Mouse (Mus musculus) heart, embryonic 11.5 days (tissue): Measurements from ENCODE around the gene Trim3. TPM values are rescaled to one million over a fixed set of nuclear protein-coding genes. Genes with fewer than 3 reads are reported as not detected.

Experiments
- ATAC-seq: fragments of 200-750 bp; cut with Nextera tagmentation; replicated peaks from 2 replicates; pipeline ENCODE4 v1.8.0; 2017; ENCODE audit warnings: moderate library complexity; ENCODE audit not compliant: insufficient number of reproducible peaks, low FRiP score, low TSS enrichment
- H3K27ac ChIP-seq: fragments of 300-500 bp; sonication (generic); 2 replicates; pipeline ENCODE4 v1.5.1; 2014; ENCODE audit warnings: mild to moderate bottlenecking, low read depth, low read length
- H3K27me3 ChIP-seq: fragments of 300-500 bp; sonication (generic); 2 replicates; pipeline ENCODE4 v1.6.1; 2014; ENCODE audit warnings: mild to moderate bottlenecking, low read length, mixed read lengths; ENCODE audit not compliant: control insufficient read depth, insufficient read depth
- H3K36me3 ChIP-seq: fragments of 300-500 bp; sonication (generic); 2 replicates; pipeline ENCODE4 v1.6.1; 2014; ENCODE audit warnings: mild to moderate bottlenecking, low read length, moderate library complexity, mixed read lengths; ENCODE audit not compliant: control insufficient read depth, insufficient read depth
- H3K4me1 ChIP-seq: fragments of 300-500 bp; sonication (generic); 2 replicates; pipeline ENCODE4 v1.6.1; 2014; ENCODE audit warnings: low read length; ENCODE audit not compliant: control insufficient read depth, insufficient read depth
- H3K4me2 ChIP-seq: fragments of 300-500 bp; sonication (generic); 2 replicates; pipeline ENCODE4 v1.6.1; 2014; ENCODE audit warnings: mild to moderate bottlenecking, moderate library complexity
- H3K4me3 ChIP-seq: fragments of 300-500 bp; sonication (generic); 2 replicates; pipeline ENCODE4 v1.5.1; 2014; ENCODE audit warnings: low read depth, low read length
- H3K9ac ChIP-seq: fragments of 300-500 bp; sonication (generic); 2 replicates; pipeline ENCODE4 v1.6.1; 2014; ENCODE audit warnings: mild to moderate bottlenecking, low read depth, low read length, moderate library complexity
- H3K9me3 ChIP-seq: fragments of 300-500 bp; sonication (generic); replicated peaks from 2 replicates; pipeline ENCODE4 v1.6.1; 2016; ENCODE audit warnings: low read length; ENCODE audit not compliant: control insufficient read depth
- WGBS: fragments of 180-500 bp; shearing (Covaris S2); extraction: QIAGEN DNeasy Blood & Tissue Kit; methylation state at CpG from one replicate; pipeline ENCODE4 v1.1.7; 2014; ENCODE audit not compliant: insufficient replicate concordance; 5-methylcytosine and 5-hydroxymethylcytosine counted together
- polyA plus RNA-seq: library from polyadenylated mRNA; unstranded; fragments of >200 nt; fragmentation: Nextera tagmentation; extraction: Ambion mirVana; gene quantifications from 2 replicates; pipeline ENCODE4 v1.2.1, GENCODE M21; 2014

The Trim3 gene
- polyA plus RNA-seq, 1 experiment from 2014 or later = 20.2 TPM

GRCm38 (mm10) chr7:105572949-105573348 is 60.4 kb downstream of the Trim3 start:
- 84% methylated on average over 8 of the region's 8 CpGs for WGBS
- no peak for ATAC-seq
- no peak overlapping the region for H3K27ac ChIP-seq

GRCm38 (mm10) chr7:105570756-105571155 is 62.6 kb downstream of the Trim3 start:
- Histone ChIP-seq H3K36me3 (peaks cover 7% of the 10 kb centered on the region), H3K9me3 (no peaks in the 10 kb centered on the region), H3K4me3 (no peak overlapping the region), H3K4me2 (no peak overlapping the region), H3K4me1 (peaks cover 23% of the 10 kb centered on the region), H3K27ac (no peak overlapping the region), H3K27me3 (no peaks in the 10 kb centered on the region), H3K9ac (no peak overlapping the region)
- ATAC-seq = no peak
- 65% methylated on average over 4 of the region's 4 CpGs for WGBS

More at GRCm38 (mm10) chr7:105572949-105573348, 60.4 kb downstream of the Trim3 start:
- Histone ChIP-seq H3K9me3 (no peaks in the 10 kb centered on the region), H3K27me3 (no peaks in the 10 kb centered on the region), H3K4me3 (no peak overlapping the region), H3K36me3 (peaks cover 7% of the 10 kb centered on the region), H3K9ac (no peak overlapping the region), H3K4me1 (peaks cover 23% of the 10 kb centered on the region), H3K4me2 (no peak overlapping the region)

- H3K9ac ChIP-seq = 0 out of 2 replicates have a peak overlapping the region, but pooled peaks have one; percentile 47
- no peak overlapping the region for H3K4me3 ChIP-seq
- no peaks in the 10 kb centered on the region for H3K27me3 ChIP-seq
- peaks cover 28% of the 10 kb centered on the region for H3K4me1 ChIP-seq
- no peak overlapping the region for H3K27ac ChIP-seq
- peaks cover 10% of the 10 kb centered on the region for H3K36me3 ChIP-seq
- H3K9me3 ChIP-seq = no peaks in the 10 kb centered on the region
- 35% methylated on average over 12 of the region's 12 CpGs for WGBS
- H3K4me2 ChIP-seq = peak overlapping the region; percentile 1; the same call in 1 of the 2 replicates
- ATAC-seq = no peak
These were observed 63.6 kb downstream of the Trim3 start for GRCm38 (mm10) chr7:105569512-105570496.

- no peak overlapping the region for H3K4me3 ChIP-seq
- ATAC-seq = 0 out of 2 replicates have a peak, but pooled peaks have one; percentile 6
- peaks cover 28% of the 10 kb centered on the region for H3K4me1 ChIP-seq
- H3K36me3 ChIP-seq = peaks cover 10% of the 10 kb centered on the region
- no peaks in the 10 kb centered on the region for H3K9me3 ChIP-seq
- 11% methylated on average over 6 of the region's 6 CpGs for WGBS
- no peak overlapping the region for H3K4me2 ChIP-seq
- no peaks in the 10 kb centered on the region for H3K27me3 ChIP-seq
- no peak overlapping the region; the same call in 1 of the 2 replicates for H3K9ac ChIP-seq
- H3K27ac ChIP-seq = no peak overlapping the region
These were observed 64.3 kb downstream of the Trim3 start for GRCm38 (mm10) chr7:105568988-105569471.

- no peak overlapping the region for H3K27ac ChIP-seq
- peaks cover 9% of the 10 kb centered on the region for H3K36me3 ChIP-seq
- ATAC-seq = 0 out of 2 replicates have a peak, but pooled peaks have one; percentile 4
- no peak overlapping the region; the same call in 1 of the 2 replicates for H3K9ac ChIP-seq
- no peaks in the 10 kb centered on the region for H3K27me3 ChIP-seq
- peaks cover 28% of the 10 kb centered on the region for H3K4me1 ChIP-seq
- H3K9me3 ChIP-seq = no peaks in the 10 kb centered on the region
- 24% methylated on average over 7 of the region's 7 CpGs for WGBS
- no peak overlapping the region for H3K4me3 ChIP-seq
- no peak overlapping the region for H3K4me2 ChIP-seq
These were observed 64.8 kb downstream of the Trim3 start for GRCm38 (mm10) chr7:105568583-105568982.

- H3K4me3 ChIP-seq = no peak overlapping the region
- H3K9ac ChIP-seq = no peak overlapping the region
- H3K9me3 ChIP-seq = no peaks in the 10 kb centered on the region
- H3K27me3 ChIP-seq = no peaks in the 10 kb centered on the region
- ATAC-seq = no peak
- no peak overlapping the region for H3K27ac ChIP-seq
- peaks cover 21% of the 10 kb centered on the region for H3K4me1 ChIP-seq
- H3K4me2 ChIP-seq = no peak overlapping the region
- WGBS = 62% methylated on average over 17 of the region's 17 CpGs
- peaks cover 3% of the 10 kb centered on the region; the same call in 1 of the 2 replicates for H3K36me3 ChIP-seq
These were observed 68.1 kb downstream of the Trim3 start for GRCm38 (mm10) chr7:105565071-105565836.

GRCm38 (mm10) chr7:105563367-105563766 is 70.0 kb downstream of the Trim3 start:
- Histone ChIP-seq H3K4me2 (no peak overlapping the region), H3K9me3 (no peaks in the 10 kb centered on the region), H3K27ac (no peak overlapping the region), H3K9ac (no peak overlapping the region), H3K4me3 (no peak overlapping the region), H3K4me1 (peaks cover 4% of the 10 kb centered on the region; the same call in 1 of the 2 replicates), H3K27me3 (no peaks in the 10 kb centered on the region), H3K36me3 (peaks cover 4% of the 10 kb centered on the region; the same call in 1 of the 2 replicates)
- 83% methylated on average over 3 of the region's 3 CpGs for WGBS
- ATAC-seq = no peak

- no peaks in the 10 kb centered on the region for H3K27me3 ChIP-seq
- WGBS = 88% methylated on average over 3 of the region's 3 CpGs
- H3K4me3 ChIP-seq = no peak overlapping the region
- no peak for ATAC-seq
- H3K9ac ChIP-seq = no peak overlapping the region
- peaks cover 4% of the 10 kb centered on the region; the same call in 1 of the 2 replicates for H3K4me1 ChIP-seq
- H3K36me3 ChIP-seq = peaks cover 10% of the 10 kb centered on the region
- H3K27ac ChIP-seq = no peak overlapping the region
- no peaks in the 10 kb centered on the region for H3K9me3 ChIP-seq
- no peak overlapping the region for H3K4me2 ChIP-seq
These were observed 71.1 kb downstream of the Trim3 start for GRCm38 (mm10) chr7:105562317-105562716.
